Mouse (Mus musculus): ENCODE results near the gene Them7. TPM values are rescaled to one million over a fixed set of nuclear protein-coding genes. Genes with fewer than 3 reads are reported as not detected.

The Them7 gene
- polyA plus RNA-seq, 1 experiment from 2014 or later, result not detected

DNA sequence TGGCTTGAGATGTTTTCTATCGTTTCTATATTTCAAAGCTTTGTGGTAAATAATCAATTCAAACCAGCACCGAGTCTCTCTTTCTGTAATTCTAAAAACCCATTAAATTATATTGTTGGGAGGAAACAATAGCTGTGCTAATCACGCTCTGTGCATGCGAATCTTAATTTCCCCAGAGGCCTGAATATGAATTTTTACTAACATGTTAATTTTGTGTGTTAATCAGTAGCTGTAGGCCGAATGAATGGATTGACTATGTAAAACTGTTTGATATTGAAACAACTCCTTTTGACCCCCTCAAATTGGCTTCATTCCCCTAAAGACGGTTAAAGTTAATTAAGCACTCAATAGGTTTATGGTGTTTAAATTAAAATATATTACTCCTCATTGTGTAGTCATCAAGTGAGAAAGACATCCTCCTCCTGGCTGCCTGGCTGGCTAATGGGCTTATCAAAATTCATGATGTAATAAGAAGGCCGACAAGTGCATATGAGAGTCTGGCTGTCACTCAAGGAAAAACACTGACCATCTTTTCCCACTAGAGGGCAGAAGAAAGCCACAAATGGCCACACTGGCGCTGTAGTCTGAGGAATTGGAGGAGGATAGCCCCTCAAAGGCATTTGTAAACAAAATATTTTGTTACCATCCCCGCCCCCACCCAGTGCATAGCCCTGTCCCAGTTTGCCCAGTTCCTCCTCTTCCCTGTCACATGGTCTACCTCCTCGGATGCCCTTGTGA lies 110.0 kb downstream of the Them7 start:
- Histone ChIP-seq H3K36me3 (ENCODE audit: control insufficient read depth, insufficient read depth, low read length) (no peaks in the 10 kb centered on the region), H3K4me2 (ENCODE audit: low read length) (peak overlapping the region; percentile 30), H3K4me1 (ENCODE audit: control insufficient read depth, insufficient read depth, low read length) (peaks cover 11% of the 10 kb centered on the region; the same call in 1 of the 2 replicates), H3K27me3 (ENCODE audit: control insufficient read depth, insufficient read depth, low read length) (0 out of 2 replicates have a peak, but pooled peaks cover 3% of the 10 kb centered on the region), H3K9ac (replicated peaks; ENCODE audit: low read length) (no peak overlapping the region), H3K4me3 (replicated peaks; ENCODE audit: low read depth, low read length) (no peak overlapping the region), H3K9me3 (ENCODE audit: control insufficient read depth, low read length) (no peaks in the 10 kb centered on the region), H3K27ac (replicated peaks; ENCODE audit: low read depth, low read length) (peak overlapping the region; percentile 66)
- WGBS, result 23% methylated on average over 10 of the region's 10 CpGs
- ATAC-seq (ENCODE audit: low FRiP score, low TSS enrichment), result peak; percentile 83
- peak; percentile 92 for DNase-seq

DNA sequence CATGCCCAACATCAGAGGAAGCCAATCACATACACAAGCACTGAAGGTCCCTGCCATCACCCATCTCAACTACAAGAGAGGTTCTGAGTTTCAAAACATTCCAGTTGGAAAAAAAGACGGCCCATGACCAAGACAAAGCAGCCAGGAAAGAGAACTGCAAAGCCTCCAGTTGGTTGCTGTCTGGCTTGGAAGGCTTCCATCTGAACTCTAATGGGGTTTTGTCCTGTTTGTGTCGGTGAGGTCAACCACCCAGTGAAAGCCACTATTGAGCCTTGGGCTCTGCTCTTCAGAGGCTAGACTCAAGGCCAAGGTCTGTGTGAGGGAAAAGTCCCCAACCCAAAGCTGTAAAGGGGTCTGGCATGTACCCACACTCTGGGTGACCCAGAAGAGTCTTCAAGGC lies 111.5 kb downstream of the Them7 start:
- Histone ChIP-seq H3K4me3 (replicated peaks; ENCODE audit: low read depth, low read length) (no peak overlapping the region), H3K9me3 (ENCODE audit: control insufficient read depth, low read length) (no peaks in the 10 kb centered on the region), H3K27me3 (ENCODE audit: control insufficient read depth, insufficient read depth, low read length) (no peaks in the 10 kb centered on the region; the same call in 1 of the 2 replicates), H3K36me3 (ENCODE audit: control insufficient read depth, insufficient read depth, low read length) (no peaks in the 10 kb centered on the region), H3K4me2 (ENCODE audit: low read length) (no peak overlapping the region), H3K9ac (replicated peaks; ENCODE audit: low read length) (no peak overlapping the region), H3K4me1 (ENCODE audit: control insufficient read depth, insufficient read depth, low read length) (peaks cover 11% of the 10 kb centered on the region; the same call in 1 of the 2 replicates), H3K27ac (replicated peaks; ENCODE audit: low read depth, low read length) (no peak overlapping the region)
- ATAC-seq (ENCODE audit: low FRiP score, low TSS enrichment), result no peak
- 78% methylated on average over 2 of the region's 2 CpGs for WGBS
- DNase-seq, result no peak

DNA sequence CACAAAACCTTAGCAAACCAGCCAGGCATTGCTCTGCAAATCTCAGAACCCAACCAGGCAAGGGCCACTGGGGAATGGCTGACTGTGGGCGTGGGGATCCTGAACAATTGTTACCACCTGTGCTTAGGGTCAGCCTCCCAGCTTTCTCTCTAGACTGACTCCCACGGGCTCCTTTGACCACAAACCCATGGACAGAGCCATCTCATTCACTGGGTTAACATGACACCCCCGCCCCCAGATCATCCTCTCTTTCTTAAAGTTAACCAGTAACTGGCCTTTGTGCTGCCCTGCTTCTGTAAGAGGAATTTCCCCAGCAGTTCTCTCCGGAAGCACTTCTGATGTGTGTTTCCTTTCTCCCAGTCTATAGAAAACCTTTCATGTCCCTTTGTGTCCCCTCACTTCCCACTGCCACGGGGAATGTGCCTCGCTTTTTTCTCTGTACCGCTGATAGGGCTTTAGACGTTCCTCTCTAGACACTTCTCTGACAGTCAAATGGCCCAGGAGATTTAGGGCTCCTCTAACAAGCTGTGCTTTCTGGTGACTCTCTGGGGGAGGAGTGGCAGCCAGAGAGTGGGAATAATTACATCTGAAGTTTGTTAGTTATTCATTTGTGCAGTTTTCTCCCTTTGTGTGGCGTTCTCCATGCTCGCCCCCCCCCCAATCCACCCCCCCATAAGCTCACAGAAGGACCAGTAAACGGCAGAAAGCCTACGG lies 112.4 kb downstream of the Them7 start:
- DNase-seq (no peak), ATAC-seq (ENCODE audit: low FRiP score, low TSS enrichment) (no peak)
- no peaks in the 10 kb centered on the region for H3K36me3 ChIP-seq (ENCODE audit: control insufficient read depth, insufficient read depth, low read length)
- no peak overlapping the region for H3K4me3 ChIP-seq (replicated peaks; ENCODE audit: low read depth, low read length)
- no peak overlapping the region for H3K9ac ChIP-seq (replicated peaks; ENCODE audit: low read length)
- no peaks in the 10 kb centered on the region for H3K9me3 ChIP-seq (ENCODE audit: control insufficient read depth, low read length)
- H3K4me2 ChIP-seq (ENCODE audit: low read length), result no peak overlapping the region
- no peak overlapping the region for H3K27ac ChIP-seq (replicated peaks; ENCODE audit: low read depth, low read length)
- H3K4me1 ChIP-seq (ENCODE audit: control insufficient read depth, insufficient read depth, low read length), result peaks cover 11% of the 10 kb centered on the region; the same call in 1 of the 2 replicates
- H3K27me3 ChIP-seq (ENCODE audit: control insufficient read depth, insufficient read depth, low read length), result no peaks in the 10 kb centered on the region; the same call in 1 of the 2 replicates
- WGBS, result 16% methylated on average over 12 of the region's 12 CpGs

DNA sequence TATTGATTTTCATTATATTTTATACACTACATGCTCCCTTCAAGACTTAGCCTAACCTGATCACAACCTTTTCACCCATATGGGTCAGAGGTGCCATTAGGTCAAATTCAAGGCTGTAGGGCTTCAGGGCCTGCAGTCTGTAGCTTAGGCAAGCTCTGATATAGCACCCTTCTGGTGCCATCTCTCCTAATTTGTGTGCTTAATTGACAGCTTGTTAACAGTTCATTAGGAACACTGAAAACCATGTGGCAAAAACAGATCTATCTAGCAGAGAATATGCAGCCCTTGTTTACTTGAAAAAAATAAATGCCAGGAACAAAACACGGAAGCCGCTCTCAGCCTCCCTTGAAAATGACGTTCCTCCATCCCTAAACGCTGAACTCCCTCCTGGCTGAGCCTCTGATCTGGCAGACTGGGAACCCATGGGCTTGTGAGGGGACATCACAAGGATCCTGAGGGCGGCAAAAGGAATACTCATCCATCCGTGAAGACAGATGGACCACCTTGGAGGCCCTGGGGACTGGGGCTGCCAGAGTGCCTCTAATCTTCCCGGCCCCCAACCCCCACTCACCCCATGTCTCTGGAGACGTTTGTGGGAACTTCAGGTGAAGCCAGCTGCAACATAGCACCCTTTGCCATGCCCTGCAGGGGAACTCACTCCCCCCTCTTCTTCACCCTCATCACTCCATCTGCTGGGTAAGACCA lies 113.2 kb downstream of the Them7 start:
- H3K27ac ChIP-seq (replicated peaks; ENCODE audit: low read depth, low read length), result no peak overlapping the region
- no peaks in the 10 kb centered on the region for H3K36me3 ChIP-seq (ENCODE audit: control insufficient read depth, insufficient read depth, low read length)
- DNase-seq (no peak), ATAC-seq (ENCODE audit: low FRiP score, low TSS enrichment) (no peak)
- no peak overlapping the region for H3K4me2 ChIP-seq (ENCODE audit: low read length)
- no peak overlapping the region for H3K9ac ChIP-seq (replicated peaks; ENCODE audit: low read length)
- H3K9me3 ChIP-seq (ENCODE audit: control insufficient read depth, low read length), result no peaks in the 10 kb centered on the region
- H3K4me1 ChIP-seq (ENCODE audit: control insufficient read depth, insufficient read depth, low read length), result peaks cover 11% of the 10 kb centered on the region; the same call in 1 of the 2 replicates
- H3K4me3 ChIP-seq (replicated peaks; ENCODE audit: low read depth, low read length), result no peak overlapping the region
- WGBS, result 35% methylated on average over 8 of the region's 8 CpGs
- no peaks in the 10 kb centered on the region; the same call in 1 of the 2 replicates for H3K27me3 ChIP-seq (ENCODE audit: control insufficient read depth, insufficient read depth, low read length)

DNA sequence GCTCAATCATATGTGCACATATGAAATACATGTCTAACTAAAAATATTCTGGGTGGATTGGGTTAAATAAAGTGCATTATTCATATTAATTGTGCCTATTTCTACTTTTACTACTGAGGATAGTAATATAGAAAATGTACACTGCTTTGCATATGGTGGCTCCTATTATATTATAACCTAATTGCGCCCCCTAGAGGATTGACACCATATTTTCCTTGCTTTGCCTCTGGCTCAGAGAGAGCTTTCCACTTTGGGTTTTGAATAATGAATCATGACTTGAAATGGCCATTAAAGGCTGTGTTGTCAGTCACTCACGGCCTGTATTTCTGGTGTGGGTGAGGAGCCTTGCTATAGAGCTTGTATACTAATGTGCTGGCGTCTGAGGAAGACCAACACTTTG lies 115.9 kb downstream of the Them7 start:
- Histone ChIP-seq H3K27ac (replicated peaks; ENCODE audit: low read depth, low read length) (no peak overlapping the region), H3K9me3 (ENCODE audit: control insufficient read depth, low read length) (no peaks in the 10 kb centered on the region), H3K4me1 (ENCODE audit: control insufficient read depth, insufficient read depth, low read length) (peaks cover 8% of the 10 kb centered on the region; the same call in 1 of the 2 replicates), H3K4me2 (ENCODE audit: low read length) (no peak overlapping the region), H3K27me3 (ENCODE audit: control insufficient read depth, insufficient read depth, low read length) (no peaks in the 10 kb centered on the region; the same call in 1 of the 2 replicates), H3K9ac (replicated peaks; ENCODE audit: low read length) (no peak overlapping the region), H3K4me3 (replicated peaks; ENCODE audit: low read depth, low read length) (no peak overlapping the region), H3K36me3 (ENCODE audit: control insufficient read depth, insufficient read depth, low read length) (no peaks in the 10 kb centered on the region)
- DNase-seq (peak; percentile 58), ATAC-seq (ENCODE audit: low FRiP score, low TSS enrichment) (no peak)
- WGBS, result 62% methylated on average over 3 of the region's 3 CpGs

DNA sequence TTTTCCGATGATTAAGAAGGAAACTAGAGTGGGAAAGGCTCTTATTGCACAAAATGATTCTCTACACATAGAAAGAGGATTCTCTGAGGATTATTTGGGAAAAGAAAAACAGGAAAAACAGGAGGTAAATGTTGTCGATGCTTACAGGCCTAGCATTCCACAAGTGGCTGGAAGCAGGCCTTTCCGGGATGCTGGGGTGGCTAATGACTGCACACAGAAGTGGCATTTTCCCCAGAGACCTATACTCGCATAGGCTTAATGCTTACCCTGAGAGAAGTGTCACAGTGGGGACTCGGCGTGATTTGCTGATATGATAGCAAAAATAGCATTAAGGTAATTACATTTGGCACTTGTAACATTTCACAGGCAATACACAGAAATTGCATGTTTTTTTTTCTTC lies 124.8 kb downstream of the Them7 start:
- no peak for DNase-seq
- Histone ChIP-seq H3K36me3 (ENCODE audit: control insufficient read depth, insufficient read depth, low read length) (no peaks in the 10 kb centered on the region), H3K9ac (replicated peaks; ENCODE audit: low read length) (no peak overlapping the region), H3K27ac (replicated peaks; ENCODE audit: low read depth, low read length) (no peak overlapping the region), H3K4me3 (replicated peaks; ENCODE audit: low read depth, low read length) (no peak overlapping the region), H3K4me1 (ENCODE audit: control insufficient read depth, insufficient read depth, low read length) (no peaks in the 10 kb centered on the region), H3K9me3 (ENCODE audit: control insufficient read depth, low read length) (no peaks in the 10 kb centered on the region), H3K27me3 (ENCODE audit: control insufficient read depth, insufficient read depth, low read length) (no peaks in the 10 kb centered on the region), H3K4me2 (ENCODE audit: low read length) (no peak overlapping the region)
- ATAC-seq (ENCODE audit: low FRiP score, low TSS enrichment), result no peak
- 57% methylated on average over 6 of the region's 6 CpGs for WGBS

DNA sequence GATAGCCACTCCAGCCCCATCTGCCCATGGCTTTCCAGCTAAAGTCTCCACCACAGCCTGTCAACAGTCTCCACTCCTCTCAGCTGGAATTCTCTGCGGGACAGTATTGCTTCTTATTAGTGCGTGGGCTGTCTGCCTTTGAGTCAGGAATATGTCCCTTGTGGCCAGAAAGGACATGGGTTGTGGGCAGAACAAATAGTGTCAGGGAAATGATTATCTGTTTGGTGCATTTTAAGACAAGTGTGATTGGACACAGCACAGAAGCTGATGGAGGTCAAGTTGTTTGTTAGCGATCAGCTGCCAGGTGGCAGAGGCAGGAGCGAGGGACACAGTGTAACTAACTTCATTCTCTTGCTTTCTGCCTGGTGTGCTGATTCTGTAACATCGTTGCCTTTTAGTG lies 132.7 kb downstream of the Them7 start:
- no peak for ATAC-seq (ENCODE audit: low FRiP score, low TSS enrichment)
- Histone ChIP-seq H3K27ac (replicated peaks; ENCODE audit: low read depth, low read length) (no peak overlapping the region), H3K4me3 (replicated peaks; ENCODE audit: low read depth, low read length) (no peak overlapping the region), H3K27me3 (ENCODE audit: control insufficient read depth, insufficient read depth, low read length) (no peaks in the 10 kb centered on the region), H3K4me1 (ENCODE audit: control insufficient read depth, insufficient read depth, low read length) (no peaks in the 10 kb centered on the region), H3K9ac (replicated peaks; ENCODE audit: low read length) (no peak overlapping the region), H3K4me2 (ENCODE audit: low read length) (no peak overlapping the region), H3K36me3 (ENCODE audit: control insufficient read depth, insufficient read depth, low read length) (no peaks in the 10 kb centered on the region), H3K9me3 (ENCODE audit: control insufficient read depth, low read length) (no peaks in the 10 kb centered on the region)
- WGBS, result 70% methylated on average over 5 of the region's 5 CpGs
- DNase-seq, result no peak

DNA sequence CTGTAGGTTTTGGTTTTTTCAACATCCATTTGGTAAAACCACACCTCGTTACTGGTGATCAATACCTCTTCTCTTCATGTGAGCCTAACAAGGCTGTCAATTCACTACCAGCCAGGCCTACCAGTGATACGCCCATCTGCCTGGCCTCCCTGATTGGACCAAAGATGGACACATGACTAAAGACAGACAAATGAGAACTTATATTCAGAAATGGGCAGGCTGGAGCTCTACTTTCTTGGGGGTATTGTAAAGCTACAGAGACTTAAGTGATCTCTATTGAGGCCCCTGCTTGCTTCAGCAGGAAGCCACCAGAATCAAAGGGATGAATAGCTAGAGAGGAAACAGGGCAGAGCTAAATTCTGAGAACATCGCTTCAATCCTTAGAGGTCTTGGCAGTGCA lies 133.9 kb downstream of the Them7 start:
- H3K4me1 ChIP-seq (ENCODE audit: control insufficient read depth, insufficient read depth, low read length), result no peaks in the 10 kb centered on the region
- H3K27ac ChIP-seq (replicated peaks; ENCODE audit: low read depth, low read length), result no peak overlapping the region
- 85% methylated on average over 3 of the region's 3 CpGs for WGBS
- no peaks in the 10 kb centered on the region for H3K9me3 ChIP-seq (ENCODE audit: control insufficient read depth, low read length)
- no peak overlapping the region for H3K4me2 ChIP-seq (ENCODE audit: low read length)
- H3K27me3 ChIP-seq (ENCODE audit: control insufficient read depth, insufficient read depth, low read length), result no peaks in the 10 kb centered on the region
- H3K36me3 ChIP-seq (ENCODE audit: control insufficient read depth, insufficient read depth, low read length), result no peaks in the 10 kb centered on the region
- no peak overlapping the region for H3K9ac ChIP-seq (replicated peaks; ENCODE audit: low read length)
- no peak overlapping the region for H3K4me3 ChIP-seq (replicated peaks; ENCODE audit: low read depth, low read length)
- DNase-seq, result no peak
- ATAC-seq (ENCODE audit: low FRiP score, low TSS enrichment), result no peak
